Mouse (Mus musculus): ENCODE results near the gene Iqcn.

Iqcn gene

DNA sequence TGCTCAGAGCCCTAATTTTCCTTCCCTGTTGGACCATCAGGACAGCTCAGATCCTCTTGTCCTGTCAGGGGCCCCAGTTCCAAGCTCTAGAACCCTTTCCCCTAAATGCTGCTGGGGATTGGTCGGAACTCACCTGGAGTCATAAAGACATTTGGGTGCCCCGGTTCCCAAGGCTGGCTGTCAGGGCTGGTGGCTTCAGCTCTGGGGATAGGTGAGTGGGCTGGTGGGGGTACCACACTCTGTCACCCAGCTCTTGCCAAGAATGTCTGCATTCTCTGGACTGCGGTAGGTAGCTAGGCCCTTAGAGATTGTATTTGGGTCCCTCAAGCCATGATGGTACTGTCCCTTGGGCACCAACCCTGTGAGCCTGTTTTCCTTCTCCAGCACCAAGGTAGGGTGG lies at the start of gene Iqcn:
Iqcn (plus strand) TSS at position 171 of the 400 bp plus-strand sequence.
- no peak for DNase-seq (ENCODE audit: low spot score)

DNA sequence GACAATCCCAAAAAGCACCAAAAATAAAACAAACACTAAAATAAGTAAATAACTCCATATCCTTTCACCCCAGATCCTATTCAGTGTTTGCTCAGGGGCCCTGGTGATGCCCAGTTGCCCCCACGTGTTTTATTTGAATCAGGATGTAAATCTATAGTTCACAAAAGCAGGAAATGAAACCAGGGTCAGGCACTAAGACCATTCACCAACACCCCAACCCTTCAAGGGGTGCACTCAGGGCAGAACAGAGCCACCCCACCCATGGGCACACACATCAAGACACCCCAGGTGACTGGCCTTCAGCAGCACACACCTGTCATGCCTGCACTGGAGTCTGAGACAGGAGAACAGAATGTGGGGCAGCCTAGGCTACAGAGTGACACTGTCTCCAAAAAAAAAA lies 49.1 kb upstream of the Iqcn start:
- no peak for DNase-seq (ENCODE audit: low spot score)

DNA sequence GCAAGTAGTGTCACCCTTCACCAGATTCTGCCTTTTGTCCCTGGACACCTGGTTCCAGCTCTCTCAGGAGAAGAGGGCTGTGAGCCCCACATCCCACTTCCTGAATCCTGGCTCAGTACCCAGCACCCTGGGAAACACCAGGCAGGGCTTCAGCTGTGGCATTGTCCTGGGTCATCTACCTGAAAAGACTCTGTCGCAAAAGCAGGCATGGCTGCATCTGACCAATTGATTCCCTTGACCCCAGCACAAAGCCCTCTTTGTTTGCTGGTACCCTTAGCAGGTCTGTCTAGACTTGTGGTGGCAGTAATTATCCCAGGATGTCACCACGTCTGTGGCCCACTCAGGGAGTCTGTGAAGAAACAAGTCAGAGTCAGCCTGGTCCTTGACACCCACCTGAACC lies 47.8 kb upstream of the Iqcn start:
- no peak for DNase-seq (ENCODE audit: low spot score)

DNA sequence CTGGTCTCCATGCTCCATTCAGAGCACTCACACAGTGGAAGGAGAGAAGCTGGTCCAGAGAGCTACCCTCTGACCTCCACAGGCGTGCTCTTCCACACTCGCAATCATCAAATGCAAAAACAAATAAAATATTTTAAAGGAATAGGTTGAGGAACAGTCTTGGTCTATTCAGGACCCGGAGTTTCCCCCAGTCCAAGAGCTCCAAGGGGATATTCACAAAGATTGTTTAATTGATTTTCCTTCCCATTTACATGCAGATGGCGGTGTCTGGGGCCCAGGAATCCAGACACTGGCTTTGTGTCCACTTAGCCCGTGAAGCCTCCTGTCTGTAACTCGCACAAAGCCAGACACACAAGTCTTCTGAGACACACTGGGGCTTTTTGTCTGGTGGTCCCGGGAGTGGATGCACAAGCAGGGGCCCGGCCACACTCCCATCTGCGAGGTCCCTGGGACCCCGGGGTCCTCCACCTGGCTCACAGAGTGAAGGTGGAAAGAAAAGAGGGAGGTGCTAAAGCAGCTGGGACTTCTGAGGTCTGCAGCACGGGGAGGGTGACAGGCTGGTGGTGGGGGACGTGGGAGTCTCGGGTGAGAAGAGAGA lies 47.0 kb upstream of the Iqcn start:
- no peak for DNase-seq (ENCODE audit: low spot score)

DNA sequence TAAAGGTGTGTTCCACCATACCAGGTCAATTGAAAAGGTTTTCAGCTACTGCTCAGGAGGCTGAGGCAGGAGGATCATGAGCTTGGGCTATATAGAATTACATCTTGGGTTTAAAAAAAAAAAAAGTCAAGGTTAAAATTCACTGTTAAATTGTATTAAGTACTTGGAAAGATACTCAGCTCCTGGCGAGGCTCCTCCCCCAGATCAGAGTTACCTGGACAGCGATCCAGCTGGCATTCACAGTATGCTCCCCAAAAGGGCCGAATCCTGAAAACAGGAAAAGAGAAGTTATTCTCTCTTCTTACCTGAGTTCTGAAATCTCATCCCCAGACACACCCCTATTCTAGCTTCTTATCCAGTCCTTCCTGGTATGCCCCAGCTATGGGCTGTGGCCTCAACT lies 46.0 kb upstream of the Iqcn start:
- no peak for DNase-seq (ENCODE audit: low spot score)

DNA sequence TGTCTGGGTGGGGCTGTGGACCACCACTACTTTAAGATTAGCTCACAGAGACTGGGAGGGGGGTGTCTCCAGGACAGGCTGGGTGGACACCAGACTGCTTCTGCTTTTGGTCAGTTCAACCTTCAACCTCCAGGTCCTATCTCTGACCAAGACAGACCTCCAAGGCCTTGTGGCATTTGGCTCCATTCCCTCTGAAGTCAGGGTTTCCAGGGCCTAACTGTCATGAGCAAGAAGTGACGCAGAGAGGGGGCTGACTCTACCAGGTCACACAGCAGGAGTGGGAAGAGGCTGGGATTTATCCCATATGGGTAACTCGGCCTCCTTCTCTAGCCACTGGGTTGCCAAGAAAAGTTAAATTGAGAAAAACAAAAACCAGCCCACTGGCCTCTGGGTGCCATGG lies 45.5 kb upstream of the Iqcn start:
- DNase-seq (ENCODE audit: low spot score) = no peak

DNA sequence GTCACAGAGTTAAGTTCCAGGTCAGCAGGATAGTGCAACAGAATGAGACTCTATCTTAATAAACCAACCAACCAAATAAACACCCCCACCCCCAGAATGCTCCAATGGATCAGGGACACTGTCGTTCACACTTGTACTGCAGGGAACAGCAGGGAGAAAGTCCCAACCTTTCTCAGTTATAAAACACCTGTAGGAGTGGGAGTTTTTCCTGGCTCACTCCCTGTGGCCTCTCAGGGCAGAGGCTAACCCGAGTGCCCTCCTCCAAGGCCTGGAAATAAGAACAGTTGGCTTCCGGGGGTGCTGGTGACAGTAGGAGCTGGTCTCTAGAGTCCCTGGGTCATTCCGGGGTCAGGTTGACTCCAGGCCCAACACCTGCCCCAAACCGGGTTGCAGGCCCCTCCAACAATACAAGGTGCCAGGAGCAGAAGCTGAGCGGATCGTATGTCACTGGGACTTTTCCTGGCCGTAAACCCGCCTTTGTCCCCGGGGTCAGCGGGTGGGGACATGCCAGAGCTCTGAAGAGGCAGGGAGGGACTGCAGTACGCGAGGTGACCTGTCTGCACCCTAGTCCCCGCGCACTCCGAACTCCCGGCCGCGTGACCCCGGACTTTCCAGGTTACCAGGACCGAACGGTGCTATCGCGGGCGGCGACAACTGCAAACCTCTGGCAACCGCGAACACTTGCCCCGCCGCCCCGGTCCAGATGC lies 44.2 kb upstream of the Iqcn start:
- DNase-seq (ENCODE audit: low spot score) = no peak

DNA sequence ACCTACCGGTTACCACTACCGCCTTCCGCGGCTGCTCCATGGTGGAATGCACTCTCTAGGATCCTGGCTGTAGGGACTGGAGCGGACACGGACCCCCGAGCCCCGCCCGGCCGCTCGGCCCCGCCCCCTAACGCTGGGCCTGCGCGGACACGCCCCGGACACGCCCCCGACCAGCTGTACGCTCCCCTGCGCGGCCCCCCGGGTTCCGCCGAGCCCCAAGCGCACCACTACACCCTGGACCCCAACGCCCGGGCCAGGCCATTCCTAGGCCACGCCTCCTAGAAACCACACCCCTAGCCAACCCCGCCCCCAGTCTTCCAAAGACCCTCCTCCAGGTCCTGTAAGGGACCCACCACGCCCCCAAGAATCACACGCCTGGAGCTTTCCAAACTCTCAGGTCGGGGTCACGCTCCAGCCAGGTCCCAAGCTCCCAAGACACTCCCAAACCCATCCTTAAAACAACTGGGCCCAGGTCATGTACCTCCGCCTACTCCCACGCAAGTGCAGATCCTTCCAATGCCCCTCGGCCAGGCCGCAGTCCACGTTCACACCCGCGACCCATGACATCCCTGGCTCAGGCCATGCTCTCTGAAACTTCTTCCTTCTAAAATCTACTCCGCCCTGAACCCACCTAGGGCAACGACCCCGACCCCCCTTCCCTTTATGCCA lies 43.5 kb upstream of the Iqcn start:
- peak; percentile 97 for DNase-seq (ENCODE audit: low spot score)

DNA sequence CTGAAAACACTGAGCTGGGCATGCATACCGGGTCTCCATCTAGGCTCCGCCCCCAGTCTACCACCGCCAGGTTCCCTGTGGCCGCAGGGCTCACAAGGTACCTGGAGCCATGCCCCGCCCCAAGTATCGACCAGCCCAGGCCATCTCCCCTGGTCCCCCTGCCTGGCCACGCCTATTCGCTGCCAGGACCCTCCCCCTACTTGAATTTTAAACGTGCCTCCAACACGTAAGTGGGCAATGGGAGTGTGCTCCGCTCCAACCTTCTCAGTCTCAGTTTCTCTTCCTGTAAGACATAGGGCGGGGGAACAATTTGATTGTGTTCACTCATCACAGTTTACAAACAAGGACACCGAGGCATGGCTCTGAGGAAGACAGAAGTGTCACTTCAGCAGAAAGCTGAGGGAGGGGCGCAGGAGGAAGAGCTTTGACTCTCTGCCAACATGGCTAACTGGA lies 43.0 kb upstream of the Iqcn start, which contains the start of gene Pgpep1:
Pgpep1 (minus strand) TSS at position 116 of the 453 bp plus-strand sequence.
- DNase-seq (ENCODE audit: low spot score) = peak; percentile 67

DNA sequence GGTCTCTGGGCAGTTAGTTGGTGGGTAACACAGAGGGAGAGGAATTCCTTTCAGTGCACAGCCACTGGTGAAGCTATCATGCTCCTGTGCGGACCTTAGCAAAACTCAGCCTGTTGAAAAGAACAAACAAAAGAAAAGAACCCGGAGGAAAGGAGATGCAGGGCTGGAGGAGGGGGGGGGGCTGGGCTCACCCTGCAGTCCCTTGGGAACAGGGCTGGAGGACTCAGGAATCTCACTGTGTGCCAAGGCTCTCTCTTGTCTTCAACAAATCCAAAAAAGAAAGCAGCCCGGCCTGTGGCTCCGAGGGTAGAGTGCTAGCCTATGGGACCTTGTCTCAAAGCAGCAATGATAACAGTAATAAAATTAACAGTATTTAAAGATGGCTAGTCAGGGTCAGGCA lies 39.6 kb upstream of the Iqcn start:
- no peak for DNase-seq (ENCODE audit: low spot score)

DNA sequence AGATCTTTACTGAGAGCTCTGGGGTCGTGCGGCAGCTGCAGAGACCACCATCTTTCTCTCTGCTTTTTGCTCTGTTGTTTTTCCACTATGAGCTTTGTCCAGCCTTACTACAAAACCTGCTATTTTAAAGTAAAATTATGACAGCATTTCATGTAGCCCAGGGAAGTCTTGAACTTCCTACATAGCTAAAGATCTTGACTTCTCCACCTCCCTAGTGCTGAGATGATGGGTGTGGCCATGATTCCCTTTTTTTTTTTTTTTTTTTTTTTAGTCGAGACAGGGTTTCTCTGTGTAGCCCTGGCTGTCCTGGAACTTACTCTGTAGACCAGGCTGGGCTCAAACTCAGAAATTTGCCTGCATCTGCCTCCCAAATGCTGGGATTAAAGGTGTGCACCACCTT lies 38.6 kb upstream of the Iqcn start:
- no peak for DNase-seq (ENCODE audit: low spot score)

DNA sequence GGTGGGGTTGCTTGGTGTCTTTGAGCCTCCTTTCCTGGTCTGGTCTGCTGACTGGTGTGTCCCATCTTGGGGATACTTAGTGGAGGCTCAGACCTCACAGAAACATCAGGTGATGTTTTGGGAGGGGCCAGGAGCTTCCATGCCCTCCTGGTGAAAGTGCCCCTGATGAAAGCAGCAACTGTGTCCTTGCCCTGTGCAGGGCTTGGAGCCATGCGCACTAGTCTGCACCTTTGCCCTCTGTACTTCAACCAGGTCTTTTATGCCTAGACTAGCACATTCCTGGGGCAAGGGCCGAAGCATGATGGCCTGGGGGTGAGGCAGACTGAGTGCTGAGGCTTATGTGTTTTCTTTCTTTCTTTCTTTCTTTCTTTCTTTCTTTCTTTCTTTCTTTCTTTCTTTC lies 37.7 kb upstream of the Iqcn start:
- no peak for DNase-seq (ENCODE audit: low spot score)

DNA sequence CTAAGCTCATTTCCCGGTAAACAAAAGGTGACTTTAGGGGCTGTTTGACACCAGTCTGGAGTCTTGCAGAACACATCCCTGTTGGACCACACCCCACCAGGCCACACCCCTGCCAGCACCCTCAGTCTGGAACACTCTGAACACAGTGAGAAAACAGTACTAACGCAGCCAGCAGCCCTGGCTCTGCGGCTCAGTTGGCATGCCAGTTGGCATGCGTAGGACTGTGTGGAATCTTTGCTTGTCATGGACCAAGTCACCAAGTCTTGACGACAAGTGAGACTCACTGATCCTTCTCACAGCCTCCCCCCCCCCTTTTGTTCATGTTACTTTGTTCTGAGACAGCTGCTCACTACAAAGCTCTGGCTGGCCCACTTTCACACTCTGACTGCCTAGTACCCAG lies 36.2 kb upstream of the Iqcn start:
- no peak for DNase-seq (ENCODE audit: low spot score)

DNA sequence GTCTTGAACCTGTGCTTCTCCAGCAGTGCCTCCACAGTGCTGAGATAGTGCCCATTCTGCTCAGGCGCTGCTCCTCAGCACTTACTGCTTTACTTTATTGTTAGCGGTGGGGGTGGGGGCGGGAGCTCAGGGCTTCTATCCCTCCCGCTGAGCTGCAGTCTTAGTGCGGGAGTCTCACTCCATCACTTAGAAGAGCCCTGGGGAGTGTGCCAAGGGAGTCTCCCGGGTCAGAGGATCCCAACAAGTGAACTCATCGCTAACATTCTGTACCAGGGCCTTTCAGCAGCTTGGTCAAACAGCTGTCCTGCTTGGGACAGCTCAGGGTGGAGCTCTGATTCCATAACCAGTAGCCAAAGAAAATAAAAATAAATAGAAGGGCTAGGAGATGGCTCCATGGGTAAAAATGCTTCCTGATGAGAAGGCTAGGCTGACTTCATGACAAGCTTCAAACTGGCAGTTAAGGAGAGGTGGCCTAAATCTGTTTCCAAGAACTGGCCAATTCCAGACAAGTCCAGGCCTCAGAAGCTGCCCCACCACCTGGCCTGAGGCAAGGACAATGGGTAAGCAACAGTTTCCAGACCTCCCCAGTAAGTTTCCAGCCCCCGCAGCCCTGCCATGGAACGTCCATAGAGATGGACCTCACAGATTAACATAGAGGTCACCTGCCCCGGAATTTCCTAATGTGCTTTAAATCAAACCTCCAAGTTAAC lies 31.5 kb upstream of the Iqcn start:
- DNase-seq (ENCODE audit: low spot score) = peak; percentile 78

DNA sequence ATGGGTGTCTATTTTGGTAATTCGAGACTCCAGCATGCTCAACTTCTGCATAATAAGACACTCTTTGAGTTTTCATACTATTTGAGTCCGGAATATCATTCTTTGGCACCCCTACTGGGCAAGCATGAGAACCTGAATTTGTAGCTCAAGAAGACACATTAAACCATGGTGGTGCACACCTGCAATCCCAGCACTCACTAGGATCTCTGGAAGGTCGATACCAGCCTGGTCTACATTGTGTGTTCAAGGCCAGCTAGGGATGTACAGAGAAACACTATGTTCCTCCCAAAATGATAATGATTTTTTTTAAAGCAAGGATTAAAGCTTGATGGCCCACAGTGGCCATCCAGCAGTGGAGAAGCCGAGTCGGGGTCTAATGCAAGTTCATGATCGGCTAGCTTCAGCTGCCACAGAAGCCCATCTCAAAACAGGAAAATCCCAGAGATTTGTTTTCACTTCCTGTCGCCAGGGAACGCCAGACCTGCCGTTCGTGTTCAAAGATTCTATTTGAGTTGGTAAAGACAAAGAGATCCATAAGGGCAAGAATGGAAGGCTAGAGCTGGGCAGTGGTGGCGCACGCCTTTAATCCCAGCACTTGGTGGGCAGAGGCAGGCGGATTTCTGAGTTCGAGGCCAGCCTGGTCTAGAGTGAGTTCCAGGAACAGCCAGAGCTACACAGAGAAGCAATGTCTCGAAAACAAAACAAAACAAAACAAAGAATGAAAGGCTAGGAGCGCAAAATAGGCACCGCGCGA lies 30.8 kb upstream of the Iqcn start:
- no peak for DNase-seq (ENCODE audit: low spot score)

DNA sequence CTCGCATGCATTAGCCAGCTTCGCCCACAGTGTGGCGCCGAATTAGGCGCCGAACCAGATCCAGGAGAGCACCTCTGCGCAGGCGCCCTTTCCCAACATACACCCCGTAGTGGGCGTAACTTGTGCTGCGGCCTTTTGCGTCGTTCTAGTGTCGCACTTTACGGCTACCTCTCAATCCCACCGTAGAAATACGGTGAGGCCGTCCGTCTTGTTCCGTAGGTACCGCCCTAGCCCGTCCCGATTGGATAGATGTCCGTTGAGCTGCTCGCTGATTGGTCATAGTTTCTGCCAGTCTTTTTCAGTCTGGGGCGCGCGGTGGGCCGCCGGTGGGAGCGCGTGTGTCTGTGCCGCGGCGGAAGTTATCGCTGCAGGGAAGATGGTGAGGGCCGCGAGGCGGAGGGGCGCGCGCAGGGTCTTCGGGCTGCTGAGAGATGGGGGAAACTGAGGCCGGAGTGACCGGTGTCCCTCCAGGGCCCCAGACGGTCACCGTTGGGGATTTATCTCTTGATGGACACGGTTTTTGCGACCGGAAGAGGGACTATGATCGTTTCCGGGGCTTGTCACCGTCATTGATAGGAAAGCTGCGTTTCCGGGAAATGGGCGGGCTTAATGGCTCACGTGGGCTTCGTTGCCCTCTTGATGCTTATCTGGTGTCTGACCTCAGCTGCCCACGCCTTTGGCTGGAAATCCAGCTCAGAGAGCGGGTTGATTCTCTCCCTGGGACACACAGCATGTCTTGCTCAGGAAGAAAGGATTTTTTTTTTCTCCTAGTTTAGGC lies 30.0 kb upstream of the Iqcn start, which contains the start of gene Lsm4:
Lsm4 (plus strand) TSS at position 170 of the 778 bp plus-strand sequence.
- DNase-seq (ENCODE audit: low spot score) = peak; percentile 97

DNA sequence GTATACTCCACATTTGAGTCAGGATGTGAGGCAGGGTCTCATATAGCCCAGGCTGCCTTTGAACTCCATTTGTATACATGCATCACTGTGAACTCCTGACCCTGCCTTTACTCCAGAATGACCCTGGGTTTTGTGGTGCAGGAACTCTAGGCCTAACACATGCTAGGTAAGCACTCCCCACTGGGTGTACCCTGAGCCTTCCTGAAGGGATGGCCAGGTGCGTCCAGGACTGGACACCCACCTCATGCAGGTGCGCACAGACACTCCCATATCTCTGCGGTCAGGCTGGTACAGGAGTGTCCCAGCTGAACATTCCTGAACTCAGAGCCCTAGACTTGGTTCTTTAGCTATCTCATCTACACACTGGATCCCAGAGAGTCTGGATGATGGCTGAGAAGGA lies 29.1 kb upstream of the Iqcn start:
- no peak for DNase-seq (ENCODE audit: low spot score)

DNA sequence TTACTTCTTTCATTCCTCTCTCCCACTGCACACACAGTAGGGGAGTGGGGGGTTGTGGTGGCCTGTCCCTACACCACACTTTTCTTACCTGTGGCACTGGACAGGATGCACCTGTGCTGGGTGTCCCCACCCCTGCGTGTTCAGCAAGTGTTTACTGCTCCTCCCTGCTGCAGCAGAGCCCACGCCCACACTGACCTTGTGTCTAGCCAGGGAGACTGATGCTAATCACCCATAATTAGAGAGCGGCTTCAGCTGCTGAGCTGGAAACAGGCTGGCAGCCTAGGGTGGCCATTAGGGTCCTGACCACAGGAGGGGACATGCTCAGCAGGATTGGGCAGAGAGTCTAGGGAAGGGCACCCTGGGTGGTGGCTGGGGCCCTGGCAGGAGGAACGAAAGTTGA lies 28.5 kb upstream of the Iqcn start:
- no peak for DNase-seq (ENCODE audit: low spot score)

DNA sequence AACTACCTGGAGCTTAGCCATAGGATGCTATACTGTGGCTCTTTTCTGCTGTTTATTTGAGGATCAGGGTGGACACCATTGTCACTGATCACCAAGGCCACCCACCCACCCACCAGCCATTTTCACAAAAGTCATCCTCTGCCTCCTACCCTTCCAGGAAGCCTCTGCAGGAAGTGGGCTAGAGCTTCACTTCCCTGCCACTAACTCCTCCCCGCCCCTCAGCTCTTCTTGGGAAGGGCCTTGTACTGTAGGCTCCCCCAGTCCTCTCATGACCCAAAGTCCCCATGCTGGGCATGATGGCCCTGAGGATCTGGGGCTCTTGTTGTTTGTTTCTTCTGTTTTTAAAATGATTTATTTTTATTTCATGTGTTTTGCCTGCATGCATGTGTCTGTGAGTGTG lies 27.9 kb upstream of the Iqcn start:
- no peak for DNase-seq (ENCODE audit: low spot score)

DNA sequence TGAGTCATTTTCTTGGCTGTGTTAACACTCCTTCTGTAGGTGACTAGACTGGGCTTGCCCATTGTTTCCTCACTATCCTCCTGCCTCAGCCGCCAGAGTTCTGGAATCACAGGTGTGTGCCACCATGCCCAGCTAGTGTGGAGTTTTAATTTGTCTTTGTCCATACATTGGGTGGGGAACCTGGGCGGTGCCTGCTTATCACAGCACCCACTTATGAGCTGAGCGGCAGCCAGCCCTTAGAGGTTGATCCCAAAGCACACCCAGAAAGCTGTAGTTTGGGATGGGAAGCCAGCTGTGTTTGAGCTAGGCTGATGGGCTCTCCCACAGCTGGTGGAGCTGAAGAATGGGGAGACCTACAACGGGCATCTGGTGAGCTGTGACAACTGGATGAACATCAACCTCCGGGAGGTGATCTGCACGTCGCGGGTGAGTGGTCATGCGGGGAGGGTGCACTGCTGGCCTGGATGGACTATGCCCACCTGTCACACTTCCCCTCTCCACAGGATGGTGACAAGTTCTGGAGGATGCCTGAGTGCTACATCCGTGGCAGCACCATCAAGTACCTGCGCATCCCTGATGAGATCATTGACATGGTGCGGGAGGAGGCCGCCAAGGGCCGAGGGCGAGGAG lies 25.7 kb upstream of the Iqcn start:
- DNase-seq (ENCODE audit: low spot score) = no peak

DNA sequence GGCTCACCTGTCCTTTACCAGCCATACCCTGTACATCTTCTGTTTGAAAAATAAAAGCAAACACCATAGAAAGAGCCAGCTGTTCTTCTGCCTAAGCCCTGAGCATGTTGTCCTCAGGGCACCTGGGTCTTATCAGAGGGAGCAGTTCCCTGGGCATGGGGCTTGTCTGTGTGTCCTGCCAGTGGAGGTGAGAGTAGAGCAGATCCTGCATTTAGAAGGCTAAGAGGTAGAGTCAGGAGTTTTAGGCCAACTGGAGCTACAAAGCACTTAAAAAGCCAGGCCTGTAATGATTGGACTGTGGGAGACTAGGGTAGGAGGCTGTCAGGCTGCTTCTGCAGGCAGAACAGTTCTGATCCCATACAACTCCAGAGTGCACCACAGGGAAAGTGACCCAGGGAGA lies 24.6 kb upstream of the Iqcn start:
- no peak for DNase-seq (ENCODE audit: low spot score)

All from testis, postnatal 10 days (tissue).